Mouse (Mus musculus) heart, embryonic 15.5 days (tissue): ENCODE results near the gene Serpinb3a. TPM values are rescaled to one million over a fixed set of nuclear protein-coding genes. Genes with fewer than 3 reads are reported as not detected.

ENCODE experiments used
- polyA plus RNA-seq: library from polyadenylated mRNA; unstranded; fragments of >200 nt; fragmentation: Nextera tagmentation; extraction: Ambion mirVana; gene quantifications from 2 replicates; pipeline ENCODE4 v1.2.1, GENCODE M21; 2015

The Serpinb3a gene
- polyA plus RNA-seq, 1 experiment from 2014 or later: not detected

Other genes with a start within 250 kb of the Serpinb3a start
- 0.11 and 0.37 TPM in 2 replicates for gene Serpinb5, start 191.1 kb downstream of the Serpinb3a start, polyA plus RNA-seq
- gene Serpinb12, start 117.9 kb downstream of the Serpinb3a start, polyA plus RNA-seq: 0.37 and 0.82 TPM in 2 replicates
- gene Serpinb13, start 71.3 kb downstream of the Serpinb3a start, polyA plus RNA-seq: not detected in 2 replicates
- gene Serpinb3d, start 31.2 kb upstream of the Serpinb3a start, polyA plus RNA-seq: not detected in 2 replicates
- not detected in 2 replicates for gene Serpinb3b, start 226.1 kb upstream of the Serpinb3a start, polyA plus RNA-seq
- not detected in 2 replicates for gene Serpinb3c, start 226.1 kb upstream of the Serpinb3a start, polyA plus RNA-seq